Mouse (Mus musculus) G1E (cell line): ENCODE measurements at regions not wholly inside any gene's neighbourhood (a gene's known extent, or its start where the extent isn't known, plus 50 kb on each side); places are given as distances from the start of the nearest gene placed in this dataset.

Experiments used
- CTCF ChIP-seq: IDR thresholded peaks from 2 replicates; pipeline ENCODE4 v1.5.1; 2012; ENCODE audit warnings: low read depth, low read length, inconsistent platforms, mixed read lengths
- GATA1 ChIP-seq: IDR thresholded peaks from 2 replicates; pipeline ENCODE4 v1.6.1; 2012; ENCODE audit warnings: borderline replicate concordance, low read length, inconsistent platforms, mixed read lengths
- POLR2AphosphoS5 ChIP-seq: IDR thresholded peaks from 2 replicates; pipeline ENCODE4 v1.6.1; 2012; ENCODE audit warnings: low read depth, low read length, inconsistent platforms; ENCODE audit not compliant: insufficient replicate concordance
- TAL1 ChIP-seq: conservative IDR thresholded peaks from 2 replicates; pipeline ENCODE4 v1.6.1; 2012; ENCODE audit warnings: low read depth, low read length, inconsistent platforms, mixed read lengths

GRCm38 (mm10) chr2:95579201-95579600 is 738.8 kb upstream of the Lrrc4c start:
- no peak for TF ChIP-seq CTCF
- no peak for TF ChIP-seq POLR2AphosphoS5
- TF ChIP-seq GATA1 = no peak
- no peak for TF ChIP-seq TAL1
